ENCODE assay signal across 26 mouse cellular contexts in genomic region chr11:93391159-93391558, GRCm38 (mm10).
DNase-seq lines count a peak whose midpoint lies in the region; ATAC-seq and TF ChIP-seq lines count a peak whose summit lies in the region.
"Had no signal": no experiment of that assay in that cellular context is flagged by ENCODE, and none has a peak within 500 bp of the region (broad histone marks: within the 10 kb centered on the region; RNA-seq: fewer than 3 reads in every experiment).

No protein-coding gene starts in this region.

- 31% methylated on average over 4 of the region's 4 CpGs for WGBS in cerebellum, adult 2 months

- DNase-seq in cerebellum, adult 2 months = peak in 1 of 2 experiments; percentile 25
- DNase-seq in cerebellum, postnatal 36 days = no peak
- no peak for DNase-seq in frontal cortex, postnatal 14 days (ENCODE audit: low spot score in 2 of 2)
- DNase-seq in layer of hippocampus, adult 9-11 months = peak; percentile 26
- DNase-seq in layer of hippocampus, adult 8-10 months (ENCODE audit: low spot score in 2 of 2) = no peak
- DNase-seq: adrenal gland, adult 8-10 months; adrenal gland, postnatal 14 days; adrenal gland, postnatal 36 days; B cell, adult 2 months; cerebellum, adult 11 months; cerebellum, adult 18-20 months; cerebellum, adult 9-10 months; cerebellum, postnatal 10 days; cerebellum, postnatal 25 days; embryo, embryonic 11 days had no signal

- H3K4me1 ChIP-seq in cerebellum, adult 2 months (ENCODE audit: control insufficient read depth, insufficient read depth, low read length) = peaks cover 7% of the 10 kb centered on the region; the same call in 1 of the 2 replicates
- H3K4me1 ChIP-seq: embryonic facial prominence, embryonic 13.5 days; embryonic facial prominence, embryonic 15.5 days; forebrain, embryonic 10.5 days; forebrain, embryonic 13.5 days; forebrain, embryonic 15.5 days had no signal

- no peaks in the 10 kb centered on the region for H3K27me3 ChIP-seq in cerebellum, adult 2 months (ENCODE audit: control insufficient read depth, insufficient read depth, low read length)
- H3K27me3 ChIP-seq: CH12.LX; embryonic facial prominence, embryonic 13.5 days; embryonic facial prominence, embryonic 15.5 days; forebrain, embryonic 13.5 days; forebrain, embryonic 15.5 days; Patski had no signal

- no peak overlapping the region for H3K4me3 ChIP-seq in cerebellum, adult 2 months (replicated peaks; ENCODE audit: insufficient read depth, low read depth, low read length)
- H3K4me3 ChIP-seq: embryonic facial prominence, embryonic 13.5 days; embryonic facial prominence, embryonic 15.5 days; erythroblast, embryonic 14.5 days; forebrain, embryonic 10.5 days; forebrain, embryonic 13.5 days; forebrain, embryonic 15.5 days had no signal

- TF ChIP-seq POLR2A in cerebellum, adult 2 months (IDR thresholded peaks at IDR 0.05; ENCODE audit: borderline replicate concordance, insufficient read depth, low read length) = no peak

- ATAC-seq in frontal cortex, adult (ENCODE audit: low TSS enrichment) = peak; percentile 78
- ATAC-seq: activated CD4-positive, CD25-positive, alpha-beta regulatory T cell, adult 4 months; CD4-positive, CD25-positive, alpha-beta regulatory T cell, adult 4 months; forebrain, embryonic 13.5 days; forebrain, embryonic 15.5 days; Patski had no signal

- H3K27ac ChIP-seq in cerebellum, adult 2 months (ENCODE audit: insufficient read depth, low read length) = peak overlapping the region; percentile 71; the same call in 1 of the 2 replicates
- H3K27ac ChIP-seq: embryonic facial prominence, embryonic 13.5 days; embryonic facial prominence, embryonic 15.5 days; forebrain, embryonic 10.5 days; forebrain, embryonic 13.5 days; forebrain, embryonic 15.5 days had no signal

- TF ChIP-seq CTCF in cerebellum, adult 2 months (IDR thresholded peaks at IDR 0.05; ENCODE audit: borderline replicate concordance, insufficient read depth, low read depth, low read length) = no peak
